21 mouse cellular contexts compared by ENCODE assay signal in genomic region chr17:30210936-30211335, GRCm38 (mm10).
DNase-seq lines count a peak whose midpoint lies in the region; ATAC-seq and TF ChIP-seq lines count a peak whose summit lies in the region.
"Had no signal": no experiment of that assay in that cellular context is flagged by ENCODE, and none has a peak within 500 bp of the region (broad histone marks: within the 10 kb centered on the region; RNA-seq: fewer than 3 reads in every experiment).

No protein-coding gene starts in this region.

- TF ChIP-seq CTCF in forebrain, postnatal 0 days (IDR thresholded peaks at IDR 0.05; ENCODE audit: low read depth): no peak

- H3K36me3 ChIP-seq in forebrain, postnatal 0 days (ENCODE audit: insufficient read depth): peaks cover 8% of the 10 kb centered on the region; the same call in 1 of the 2 replicates
- peaks cover 67% of the 10 kb centered on the region for H3K36me3 ChIP-seq in forebrain, embryonic 10.5 days (replicated peaks)

- H3K27me3 ChIP-seq in forebrain, postnatal 0 days (ENCODE audit: insufficient read depth, low read length): no peaks in the 10 kb centered on the region
- H3K27me3 ChIP-seq in forebrain, embryonic 10.5 days (ENCODE audit: poor library complexity, severe bottlenecking): no peaks in the 10 kb centered on the region
- H3K27me3 ChIP-seq: heart, embryonic 13.5 days; hindbrain, embryonic 15.5 days; intestine, embryonic 15.5 days; liver, embryonic 12.5 days had no signal

- no peak overlapping the region for H3K9ac ChIP-seq in forebrain, postnatal 0 days
- H3K9ac ChIP-seq: heart, embryonic 13.5 days; hindbrain, embryonic 15.5 days; intestine, embryonic 15.5 days; liver, embryonic 12.5 days; lung, embryonic 14.5 days had no signal

- no peak overlapping the region for H3K4me2 ChIP-seq in forebrain, postnatal 0 days (ENCODE audit: low read depth)
- H3K4me2 ChIP-seq: heart, embryonic 13.5 days; hindbrain, embryonic 15.5 days; intestine, embryonic 15.5 days; liver, embryonic 12.5 days; lung, embryonic 14.5 days had no signal

- H3K4me3 ChIP-seq in forebrain, postnatal 0 days (ENCODE audit: low read depth, low read length): no peak overlapping the region
- H3K4me3 ChIP-seq in forebrain, embryonic 10.5 days: no peak overlapping the region
- H3K4me3 ChIP-seq: heart, embryonic 13.5 days; hindbrain, embryonic 15.5 days; intestine, embryonic 15.5 days; liver, embryonic 12.5 days had no signal

- no peak for DNase-seq in forebrain, postnatal 0 days
- DNase-seq in forebrain, embryonic 10.5 days (ENCODE audit: extremely low spot score, low spot score): no peak
- DNase-seq in kidney, postnatal 25 days: peak; percentile 34 to 54
- no peak for DNase-seq in kidney, postnatal 10 days
- peak; percentile 67 for DNase-seq in cerebellum, adult 11 months
- peak; percentile 81 for DNase-seq in cerebellum, adult 9-11 months
- no peak for DNase-seq in urinary bladder, postnatal 25 days (ENCODE audit: low spot score)
- DNase-seq: adrenal gland, postnatal 14 days; heart, postnatal 36 days; layer of hippocampus, adult 9-11 months; lung, embryonic 14.5 days; lung, postnatal 36 days; retina, postnatal 1 day; thymus, postnatal 14 days had no signal

- 0 out of 2 replicates have a peak, but pooled peaks have one; percentile 2 for ATAC-seq in forebrain, postnatal 0 days
- ATAC-seq in megakaryocyte, adult 5-6 weeks (ENCODE audit: poor library complexity, severe bottlenecking): no peak
- ATAC-seq: activated CD4-positive, CD25-positive, alpha-beta regulatory T cell, adult 4 months; intestine, embryonic 15.5 days; liver, embryonic 12.5 days had no signal

- WGBS in forebrain, postnatal 0 days: 94% methylated on average over 6 of the region's 6 CpGs
- WGBS in forebrain, embryonic 10.5 days: 96% methylated on average over 6 of the region's 6 CpGs

- no peaks in the 10 kb centered on the region for H3K4me1 ChIP-seq in forebrain, postnatal 0 days (ENCODE audit: insufficient read depth)
- H3K4me1 ChIP-seq in forebrain, embryonic 10.5 days: peaks cover 8% of the 10 kb centered on the region; the same call in 1 of the 2 replicates
- H3K4me1 ChIP-seq: intestine, embryonic 15.5 days had no signal

- no peak overlapping the region for H3K27ac ChIP-seq in forebrain, postnatal 0 days (ENCODE audit: low read depth, low read length)
- no peak overlapping the region for H3K27ac ChIP-seq in forebrain, embryonic 10.5 days
- H3K27ac ChIP-seq: heart, embryonic 13.5 days; hindbrain, embryonic 15.5 days; intestine, embryonic 15.5 days; liver, embryonic 12.5 days had no signal

- no peaks in the 10 kb centered on the region for H3K9me3 ChIP-seq in forebrain, postnatal 0 days (ENCODE audit: low read length)
- no peaks in the 10 kb centered on the region for H3K9me3 ChIP-seq in forebrain, embryonic 10.5 days
- H3K9me3 ChIP-seq: G1E; heart, embryonic 13.5 days; hindbrain, embryonic 15.5 days; intestine, embryonic 15.5 days; liver, embryonic 12.5 days had no signal

Comparison
In these comparisons a context has a peak if more than half of its experiments do, and no peak if none do; other contexts are left out.
1. DNase-seq: peak in kidney, postnatal 25 days (2 of 2), cerebellum, adult 11 months (single experiment) and cerebellum, adult 9-11 months (single experiment); none in forebrain, postnatal 0 days (single experiment), forebrain, embryonic 10.5 days (single experiment), kidney, postnatal 10 days (single experiment) and urinary bladder, postnatal 25 days (single experiment).